Mouse (Mus musculus): ENCODE measurements around the gene Krt78. TPM values are rescaled to one million over a fixed set of nuclear protein-coding genes. Genes with fewer than 3 reads are reported as not detected.

Gene Krt78
- not detected for total RNA-seq (2023)

GRCm38 (mm10) chr15:101954187-101954586 is at the start of gene Krt78:
Krt78 (minus strand) TSS chr15:101954287.

DNA sequence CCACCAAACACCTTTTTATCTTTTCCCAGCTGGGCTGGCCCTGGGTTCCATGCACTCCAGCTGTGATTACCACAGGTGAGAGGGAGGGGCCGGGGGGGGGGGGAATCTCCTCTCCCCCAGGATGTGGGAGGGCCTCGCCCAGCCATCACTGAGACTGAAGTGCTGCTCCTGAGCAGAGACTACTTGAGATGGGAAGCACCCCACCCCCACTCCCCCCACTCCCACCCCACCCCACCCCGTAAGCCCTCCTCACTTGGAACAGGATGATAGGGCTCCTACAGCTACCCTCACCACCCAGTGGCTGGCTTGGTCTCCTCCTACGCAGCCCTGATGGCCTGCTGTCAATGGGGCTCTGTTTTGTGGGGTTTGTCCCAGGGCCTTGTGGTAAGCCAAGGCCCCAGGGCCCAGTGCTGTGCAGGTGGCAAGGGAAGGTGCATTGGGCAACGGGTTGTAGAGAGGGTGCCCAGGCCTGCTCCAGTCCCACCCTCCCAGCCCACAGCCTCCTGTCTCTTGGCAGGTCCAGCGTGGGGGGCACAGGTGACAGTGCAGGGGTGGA is 13.7 kb downstream of the Krt78 start, which contains the start of gene Krt79:
Gene Krt79, minus strand, starts transcription at position 51 of the 556 bp plus-strand sequence.

DNA sequence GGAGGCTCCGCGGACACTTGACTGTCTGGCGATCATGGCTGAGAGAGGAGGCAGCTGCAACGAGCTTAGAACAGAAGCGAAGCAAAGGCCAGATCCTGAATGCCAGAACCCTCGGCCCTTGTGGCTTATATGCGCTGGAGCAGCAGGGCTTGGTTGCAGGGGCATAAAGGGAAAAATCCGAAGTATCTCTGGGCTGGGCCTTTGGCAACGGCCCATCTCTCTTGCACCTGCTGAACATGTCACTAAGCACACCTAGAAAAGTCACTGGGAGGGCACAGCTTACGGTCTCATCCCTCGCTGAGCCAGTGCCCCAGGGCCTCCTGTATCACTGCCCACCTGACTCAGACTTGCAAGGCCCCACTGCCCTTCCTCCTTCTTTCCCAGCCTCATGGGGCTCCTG is 29.5 kb downstream of the Krt78 start, which contains the start of gene Krt4:
Gene Krt4, minus strand, starts transcription at position 101 of the 400 bp plus-strand sequence.

Other genes with a start within 250 kb of the Krt78 start
- gene Krt5, start 241.4 kb downstream of the Krt78 start, total RNA-seq (2023): not detected
- gene Krt71, start 211.2 kb downstream of the Krt78 start, total RNA-seq (2023): not detected
- not detected for gene Krt72, start 167.8 kb downstream of the Krt78 start, total RNA-seq (2023)
- gene Krt73, start 151.9 kb downstream of the Krt78 start, total RNA-seq (2023): not detected
- gene Krt2, start 136.1 kb downstream of the Krt78 start, total RNA-seq (2023): not detected
- gene Krt1, start 103.5 kb downstream of the Krt78 start, total RNA-seq (2023): not detected
- not detected for gene Krt77, start 84.6 kb downstream of the Krt78 start, total RNA-seq (2023)
- gene Krt76, start 61.4 kb downstream of the Krt78 start, total RNA-seq (2023): not detected
- gene Krt4, start 29.6 kb downstream of the Krt78 start, total RNA-seq (2023): not detected
- not detected for gene Krt79, start 14.0 kb downstream of the Krt78 start, total RNA-seq (2023)
- gene Krt8, start 50.2 kb upstream of the Krt78 start, total RNA-seq (2023): under 1 TPM in 1 of 2 experiments, not detected in 1; 0.36 TPM
- gene Krt18, start 73.9 kb upstream of the Krt78 start, total RNA-seq (2023): not detected
- gene Eif4b, start 119.5 kb upstream of the Krt78 start, total RNA-seq (2023): 100 to 1,000 TPM; 224 to 241 TPM
- gene Tns2, start 146.1 kb upstream of the Krt78 start, total RNA-seq (2023): 1 to 10 TPM in 1 of 2 experiments, under 1 TPM in 1; 0.82 to 1.5 TPM
- gene Spryd3, start 181.9 kb upstream of the Krt78 start, total RNA-seq (2023): 10 to 100 TPM; 23.5 to 24.4 TPM
- 1 to 10 TPM; 1.3 to 2.7 TPM for gene Igfbp6, start 190.1 kb upstream of the Krt78 start, total RNA-seq (2023)
- 1 to 10 TPM in 1 of 2 experiments, under 1 TPM in 1; 0.70 to 1.4 TPM for gene Soat2, start 196.2 kb upstream of the Krt78 start, total RNA-seq (2023)
- gene Zfp740, start 249.0 kb upstream of the Krt78 start, total RNA-seq (2023): 10 to 100 TPM; 81.6 to 82.5 TPM

Measured in monocyte, adult 59 days (primary cell).